Mouse (Mus musculus): Measurements from ENCODE around the gene C1qc. TPM values are rescaled to one million over a fixed set of nuclear protein-coding genes. Genes with fewer than 3 reads are reported as not detected.

C1qc gene
- polyA plus RNA-seq, 1 experiment from 2014 or later, result 37.5 TPM

- 52% methylated on average over 4 of the region's 4 CpGs for WGBS
- Histone ChIP-seq H3K27me3 (replicated peaks) (no peaks in the 10 kb centered on the region), H3K9me3 (no peaks in the 10 kb centered on the region), H3K4me3 (replicated peaks) (no peak overlapping the region), H3K4me2 (no peak overlapping the region), H3K4me1 (peaks cover 4% of the 10 kb centered on the region; the same call in 1 of the 2 replicates), H3K36me3 (no peaks in the 10 kb centered on the region), H3K27ac (no peak overlapping the region), H3K9ac (no peak overlapping the region)
- ATAC-seq (ENCODE audit: insufficient read depth, low FRiP score, low read depth), result no peak
Observed at GRCm38 (mm10) chr4:136842033-136842432, 50.8 kb downstream of the C1qc start.

GRCm38 (mm10) chr4:136841056-136841455, 51.8 kb downstream of the C1qc start:
- H3K4me3 ChIP-seq (replicated peaks), result no peak overlapping the region
- peaks cover 11% of the 10 kb centered on the region for H3K4me1 ChIP-seq
- H3K9me3 ChIP-seq, result no peaks in the 10 kb centered on the region
- no peak for ATAC-seq (ENCODE audit: insufficient read depth, low FRiP score, low read depth)
- H3K9ac ChIP-seq, result no peak overlapping the region
- no peak overlapping the region for H3K4me2 ChIP-seq
- no peaks in the 10 kb centered on the region for H3K36me3 ChIP-seq
- H3K27ac ChIP-seq, result no peak overlapping the region
- H3K27me3 ChIP-seq (replicated peaks), result no peaks in the 10 kb centered on the region
- 10% methylated on average over 5 of the region's 5 CpGs for WGBS

Other genes starting within 250 kb of the C1qc start
- 8.6 and 10.6 TPM in 2 replicates for gene Ephb2, start 57.1 kb downstream of the C1qc start, polyA plus RNA-seq (2015; fragmentation: Nextera tagmentation; extraction: Ambion mirVana)
- gene C1qb, start 6.9 kb downstream of the C1qc start, polyA plus RNA-seq (2015; fragmentation: Nextera tagmentation; extraction: Ambion mirVana), result 62.4 and 62.8 TPM in 2 replicates
- gene C1qa, start 5.7 kb upstream of the C1qc start, polyA plus RNA-seq (2015; fragmentation: Nextera tagmentation; extraction: Ambion mirVana), result 54.3 and 70.7 TPM in 2 replicates
- gene Epha8, start 63.8 kb upstream of the C1qc start, polyA plus RNA-seq (2015; fragmentation: Nextera tagmentation; extraction: Ambion mirVana), result 0.95 and 1.0 TPM in 2 replicates
- gene Zbtb40, start 155.7 kb upstream of the C1qc start, polyA plus RNA-seq (2015; fragmentation: Nextera tagmentation; extraction: Ambion mirVana), result 3.5 and 3.9 TPM in 2 replicates